Mouse (Mus musculus) central nervous system, embryonic 14 days (tissue): ENCODE results near the gene 6430548M08Rik. TPM values are rescaled to one million over a fixed set of nuclear protein-coding genes. Genes with fewer than 3 reads are reported as not detected.

Source experiments
- polyA plus RNA-seq: library from polyadenylated mRNA; depleted of rRNA; stranded (reverse); fragments of >200 nt; gene quantifications from 2 replicates; pipeline ENCODE4 v1.2.3, GENCODE M21; 2012; rRNA removed

The 6430548M08Rik gene
- 20.2 and 22.4 TPM in 2 replicates for polyA plus RNA-seq

GRCm38 (mm10) chr8:120113758-120114255 lies at the start of gene 6430548M08Rik:
TSS of gene 6430548M08Rik (plus strand) at chr8:120114152.

DNA sequence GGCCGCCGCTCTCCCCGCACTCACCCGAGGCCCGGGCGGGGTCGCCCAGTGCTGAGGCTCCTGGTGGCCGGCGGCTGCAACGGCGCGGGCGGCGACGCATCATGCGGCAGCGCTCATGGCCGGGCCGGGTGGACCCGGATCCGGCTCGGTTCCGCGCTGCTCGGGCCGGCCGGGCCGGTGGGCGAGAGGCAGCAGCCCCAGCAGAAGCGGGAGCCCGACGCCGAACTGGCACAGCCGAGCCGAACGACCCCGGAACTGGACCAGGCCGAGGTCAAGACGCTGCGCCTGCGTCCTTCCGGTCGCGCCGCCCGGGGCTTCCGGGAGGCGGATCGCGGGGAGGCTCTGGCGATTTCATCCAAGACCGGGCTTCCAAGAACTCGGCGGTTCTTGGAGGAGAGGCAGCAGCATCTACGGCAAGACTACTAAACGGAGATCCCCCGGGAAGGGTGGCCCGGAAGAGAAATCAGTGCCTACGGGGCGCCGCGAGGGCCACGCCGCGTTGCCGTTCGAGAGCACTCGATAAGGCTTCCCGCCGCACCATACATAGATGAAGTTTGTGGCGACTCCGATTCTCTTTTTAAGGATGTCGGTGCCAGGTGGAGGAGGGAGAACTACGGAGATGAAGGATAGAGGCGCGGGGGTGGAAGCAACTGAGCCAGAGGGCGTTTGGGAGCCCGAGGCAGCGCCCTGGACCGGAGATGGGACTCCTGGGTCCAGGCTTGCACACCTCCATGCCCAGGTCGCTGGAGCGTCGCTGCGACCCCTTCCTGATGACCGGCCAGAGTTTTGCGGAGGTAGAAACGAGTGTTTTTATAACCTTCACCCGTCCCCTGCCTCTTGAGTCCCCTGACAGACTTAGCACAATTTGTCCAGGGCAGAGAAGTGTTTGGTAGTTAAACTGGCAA lies 12.6 kb upstream of the 6430548M08Rik start, which contains the start of gene Zdhhc7:
Gene Zdhhc7 (minus strand): TSS at position 415 of the 905 bp plus-strand sequence.

GRCm38 (mm10) chr8:120177318-120178123 lies 63.6 kb downstream of the 6430548M08Rik start, which contains the start of gene Fam92b:
TSS of gene Fam92b (minus strand) at chr8:120177466.

Other genes starting within 250 kb of the 6430548M08Rik start
- 141 and 149 TPM in 2 replicates for gene Usp10, start 203.8 kb upstream of the 6430548M08Rik start, polyA plus RNA-seq
- 43.4 and 43.7 TPM in 2 replicates for gene Gm20388, start 203.3 kb upstream of the 6430548M08Rik start, polyA plus RNA-seq
- 2.1 and 3.5 TPM in 2 replicates for gene Crispld2, start 121.7 kb upstream of the 6430548M08Rik start, polyA plus RNA-seq
- gene Zdhhc7, start 12.7 kb upstream of the 6430548M08Rik start, polyA plus RNA-seq = 33.1 and 34.7 TPM in 2 replicates
- gene Fam92b, start 63.3 kb downstream of the 6430548M08Rik start, polyA plus RNA-seq = 1.5 and 1.9 TPM in 2 replicates
- 63.4 and 75.9 TPM in 2 replicates for gene Gse1, start 114.3 kb downstream of the 6430548M08Rik start, polyA plus RNA-seq